Mouse (Mus musculus) embryonic fibroblast, embryonic 13.5 days (primary cell): ENCODE results near the gene Gipc3. TPM values are rescaled to one million over a fixed set of nuclear protein-coding genes. Genes with fewer than 3 reads are reported as not detected.
A peak's percentile ranks its signal among the peaks of the same experiment; 100 is the strongest.

Experiments
- H3K27ac ChIP-seq: 2 replicates; pipeline ENCODE4 v1.5.1; 2012; ENCODE audit warnings: low read length, control low read depth, inconsistent platforms; ENCODE audit not compliant: insufficient read depth
- H3K4me1 ChIP-seq: 2 replicates; pipeline ENCODE4 v1.6.1; 2011; ENCODE audit warnings: low read length; ENCODE audit not compliant: control insufficient read depth, insufficient read depth
- H3K4me3 ChIP-seq: 2 replicates; pipeline ENCODE4 v1.5.1; 2011; ENCODE audit warnings: mild to moderate bottlenecking, control low read depth, low read length; ENCODE audit not compliant: insufficient read depth
- CTCF ChIP-seq: IDR thresholded peaks from 2 replicates; pipeline ENCODE4 v1.5.1; 2011; ENCODE audit warnings: mild to moderate bottlenecking, control low read depth, low read length, moderate library complexity, borderline replicate concordance; ENCODE audit not compliant: insufficient read depth
- POLR2A ChIP-seq: IDR thresholded peaks from 2 replicates; pipeline ENCODE4 v1.6.1; 2011; ENCODE audit warnings: low read depth, mild to moderate bottlenecking, control low read depth, low read length, moderate library complexity
- polyA plus RNA-seq: library from polyadenylated mRNA; stranded (reverse); fragments of >200 nt; gene quantifications from 2 replicates; pipeline ENCODE4 v1.2.4, GENCODE M21; 2011; ENCODE audit warnings: low read depth; ENCODE audit not compliant: missing spikeins, insufficient read length

The Gipc3 gene
- polyA plus RNA-seq, 1 experiment, result 0.39 TPM

GRCm38 (mm10) chr10:81288601-81289000, 54.5 kb downstream of the Gipc3 start:
- Histone ChIP-seq H3K4me1 (no peaks in the 10 kb centered on the region), H3K27ac (no peak overlapping the region), H3K4me3 (no peak overlapping the region)
- TF ChIP-seq POLR2A, result no peak
- peak; percentile 33; the same call in 1 of the 2 replicates for TF ChIP-seq CTCF

- Histone ChIP-seq H3K27ac (no peak overlapping the region), H3K4me1 (no peaks in the 10 kb centered on the region), H3K4me3 (no peak overlapping the region)
- TF ChIP-seq CTCF (peak; percentile 63; the same call in 1 of the 2 replicates), POLR2A (no peak)
Observed at GRCm38 (mm10) chr10:81287513-81288157, 55.4 kb downstream of the Gipc3 start.

GRCm38 (mm10) chr10:81286586-81286985, 56.5 kb downstream of the Gipc3 start:
- Histone ChIP-seq H3K4me1 (no peaks in the 10 kb centered on the region), H3K4me3 (no peak overlapping the region), H3K27ac (no peak overlapping the region)
- TF ChIP-seq CTCF, result no peak
- TF ChIP-seq POLR2A, result no peak

GRCm38 (mm10) chr10:81285694-81286450, 57.2 kb downstream of the Gipc3 start:
- peak overlapping the region; percentile 14 for H3K4me3 ChIP-seq
- TF ChIP-seq CTCF (no peak), POLR2A (no peak)
- H3K4me1 ChIP-seq, result no peaks in the 10 kb centered on the region
- no peak overlapping the region for H3K27ac ChIP-seq

Other genes starting within 250 kb of the Gipc3 start
- gene Creb3l3, start 244.4 kb downstream of the Gipc3 start, polyA plus RNA-seq, result 0.23 TPM in 1 of 2 replicates, not detected in the other
- 61.3 and 69.6 TPM in 2 replicates for gene Map2k2, start 237.4 kb downstream of the Gipc3 start, polyA plus RNA-seq
- gene Zbtb7a, start 208.0 kb downstream of the Gipc3 start, polyA plus RNA-seq, result 16.9 and 23.5 TPM in 2 replicates
- 25.6 and 27.9 TPM in 2 replicates for gene Pias4, start 175.3 kb downstream of the Gipc3 start, polyA plus RNA-seq
- gene Eef2, start 166.6 kb downstream of the Gipc3 start, polyA plus RNA-seq, result 1,643 and 1,827 TPM in 2 replicates
- gene Dapk3, start 160.3 kb downstream of the Gipc3 start, polyA plus RNA-seq, result 48.4 and 51.2 TPM in 2 replicates
- not detected in 2 replicates for gene 4930442H23Rik, start 159.4 kb downstream of the Gipc3 start, polyA plus RNA-seq
- not detected in 2 replicates for gene Nmrk2, start 141.2 kb downstream of the Gipc3 start, polyA plus RNA-seq
- 0.47 and 0.67 TPM in 2 replicates for gene Atcay, start 112.4 kb downstream of the Gipc3 start, polyA plus RNA-seq
- 3.1 and 4.1 TPM in 2 replicates for gene Zfr2, start 110.1 kb downstream of the Gipc3 start, polyA plus RNA-seq
- gene Matk, start 90.3 kb downstream of the Gipc3 start, polyA plus RNA-seq, result 0.90 and 1.2 TPM in 2 replicates
- gene Mrpl54, start 76.3 kb downstream of the Gipc3 start, polyA plus RNA-seq, result 52.9 and 53.7 TPM in 2 replicates
- 43.2 and 44.8 TPM in 2 replicates for gene Apba3, start 76.3 kb downstream of the Gipc3 start, polyA plus RNA-seq
- gene Tjp3, start 51.7 kb downstream of the Gipc3 start, polyA plus RNA-seq, result not detected in 2 replicates
- 40.1 and 43.0 TPM in 2 replicates for gene Pip5k1c, start 50.3 kb downstream of the Gipc3 start, polyA plus RNA-seq
- 20.0 and 20.1 TPM in 2 replicates for gene Cactin, start 22.2 kb downstream of the Gipc3 start, polyA plus RNA-seq
- 5.7 and 7.4 TPM in 2 replicates for gene Tbxa2r, start 14.5 kb downstream of the Gipc3 start, polyA plus RNA-seq
- gene Hmg20b, start 7.2 kb upstream of the Gipc3 start, polyA plus RNA-seq, result 75.2 and 81.8 TPM in 2 replicates
- 5.7 and 6.2 TPM in 2 replicates for gene Mfsd12, start 14.2 kb upstream of the Gipc3 start, polyA plus RNA-seq
- gene 4930404N11Rik, start 22.6 kb upstream of the Gipc3 start, polyA plus RNA-seq, result 0.61 TPM in 1 of 2 replicates, not detected in the other
- gene Fzr1, start 35.2 kb upstream of the Gipc3 start, polyA plus RNA-seq, result 26.4 and 26.7 TPM in 2 replicates
- gene Dohh, start 41.2 kb upstream of the Gipc3 start, polyA plus RNA-seq, result 37.7 and 50.1 TPM in 2 replicates
- gene Gm48551, start 41.2 kb upstream of the Gipc3 start, polyA plus RNA-seq, result 1.4 TPM in 1 of 2 replicates, not detected in the other
- gene Gm48552, start 45.7 kb upstream of the Gipc3 start, polyA plus RNA-seq, result 1.1 TPM in 1 of 2 replicates, not detected in the other
- 0.58 and 2.2 TPM in 2 replicates for gene Smim24, start 49.8 kb upstream of the Gipc3 start, polyA plus RNA-seq
- gene Nfic, start 112.4 kb upstream of the Gipc3 start, polyA plus RNA-seq, result 64.3 and 84.8 TPM in 2 replicates
- 4.4 and 4.5 TPM in 2 replicates for gene Celf5, start 139.4 kb upstream of the Gipc3 start, polyA plus RNA-seq
- 61.5 and 62.8 TPM in 2 replicates for gene Ncln, start 153.1 kb upstream of the Gipc3 start, polyA plus RNA-seq
- gene S1pr4, start 156.9 kb upstream of the Gipc3 start, polyA plus RNA-seq, result not detected in 2 replicates
- 0.83 TPM in 1 of 2 replicates, not detected in the other for gene Gna15, start 181.0 kb upstream of the Gipc3 start, polyA plus RNA-seq
- gene Gna11, start 201.9 kb upstream of the Gipc3 start, polyA plus RNA-seq, result 64.4 and 66.3 TPM in 2 replicates
- 354 and 424 TPM in 2 replicates for gene Aes, start 216.2 kb upstream of the Gipc3 start, polyA plus RNA-seq
- 22.4 and 25.7 TPM in 2 replicates for gene Tle2, start 231.3 kb upstream of the Gipc3 start, polyA plus RNA-seq